Mouse (Mus musculus): ENCODE measurements around the gene Osbp2. TPM values are rescaled to one million over a fixed set of nuclear protein-coding genes. Genes with fewer than 3 reads are reported as not detected.

Osbp2 gene
- total RNA-seq, 2 experiments from 2014 or later, result 9.8 to 11.4 TPM

GRCm38 (mm10) chr11:3876419-3876818 is 12.7 kb upstream of the Osbp2 start:
- intact Hi-C loops (cut with DNase I), result loop anchor here (10.0 kb wide), 1 partner anchor 402 kb away; no protein-coding TSS in a partner anchor

DNA sequence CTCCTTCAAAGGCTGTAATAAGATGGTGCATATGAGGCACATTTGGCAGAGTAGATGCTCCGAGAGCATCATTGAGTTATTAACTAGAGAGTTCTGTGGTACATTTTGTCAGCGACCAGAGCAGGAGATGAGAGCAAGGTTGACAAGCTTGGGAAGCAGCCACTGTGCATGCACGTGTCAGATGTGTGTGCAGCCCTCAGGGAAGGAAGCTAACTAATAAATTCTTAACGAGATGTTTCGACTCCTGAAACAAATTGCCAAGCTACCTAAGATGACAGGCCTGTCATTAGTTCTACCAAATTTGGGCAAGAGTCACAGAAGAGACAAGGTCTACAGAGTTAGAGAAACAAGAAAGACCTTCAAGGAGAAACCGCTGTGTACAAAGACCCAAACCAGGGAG is 640 bp upstream of the Osbp2 start:
- intact Hi-C loops (cut with DNase I), result loop anchor here (5.0 kb wide), 1 partner anchor 57 kb away; no protein-coding TSS in a partner anchor
- DNase-seq (ENCODE audit: low spot score), result no peak

More at GRCm38 (mm10) chr11:3876419-3876818, 12.7 kb upstream of the Osbp2 start:
- DNase-seq (ENCODE audit: low spot score), result no peak

DNA sequence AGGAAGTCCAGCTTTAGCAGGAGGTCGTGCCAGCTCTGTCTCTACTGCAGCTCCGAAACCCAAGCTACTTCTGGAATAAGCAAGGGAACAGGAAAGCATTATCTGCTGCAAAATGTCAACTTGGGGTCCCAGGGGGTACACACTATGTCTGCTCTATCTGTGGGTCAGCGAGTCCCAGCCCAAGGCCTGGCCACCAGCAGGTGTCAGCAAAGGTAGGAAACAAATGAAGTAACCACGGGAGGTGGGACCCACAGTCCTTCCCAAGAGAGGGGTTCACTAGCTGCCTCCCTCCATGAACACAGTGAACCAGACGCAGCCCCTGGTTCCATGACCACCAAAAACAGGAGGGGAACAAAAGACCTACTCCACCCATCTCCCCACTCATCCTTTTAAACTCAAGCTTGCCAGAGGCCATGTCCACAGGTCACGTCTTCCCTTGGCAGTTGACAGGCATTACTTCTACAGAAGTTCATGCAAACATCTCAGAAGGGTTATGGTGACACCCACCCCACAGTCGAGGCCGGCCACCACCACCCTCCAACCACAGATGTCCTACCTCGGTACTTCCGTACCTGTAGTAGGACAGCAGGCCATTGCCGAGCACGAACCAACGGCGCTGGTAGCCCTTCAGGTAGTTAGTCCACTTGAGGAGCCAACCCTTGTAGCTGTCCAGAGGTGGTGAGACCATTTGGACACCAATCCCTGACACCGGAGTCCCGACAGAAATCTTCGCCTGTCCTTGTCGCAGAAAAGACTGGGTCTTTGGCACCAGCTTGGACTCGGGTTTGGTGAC is 846 bp downstream of the Osbp2 start:
- intact Hi-C loops (cut with DNase I), result loop anchor here (5.0 kb wide), 1 partner anchor 56 kb away; no protein-coding TSS in a partner anchor
- DNase-seq (ENCODE audit: low spot score), result no peak

- intact Hi-C loops (cut with DNase I), result loop anchor here (5.0 kb wide), 1 partner anchor 53 kb away; no protein-coding TSS in a partner anchor
Observed at GRCm38 (mm10) chr11:3860361-3860760, 3.3 kb downstream of the Osbp2 start.

GRCm38 (mm10) chr11:3859778-3860177 is 3.9 kb downstream of the Osbp2 start:
- intact Hi-C loops (cut with DNase I), result loop anchor here (5.0 kb wide), 1 partner anchor 52 kb away; no protein-coding TSS in a partner anchor
- no peak for DNase-seq (ENCODE audit: low spot score)

More at GRCm38 (mm10) chr11:3860361-3860760, 3.3 kb downstream of the Osbp2 start:
- DNase-seq (ENCODE audit: low spot score), result no peak

DNA sequence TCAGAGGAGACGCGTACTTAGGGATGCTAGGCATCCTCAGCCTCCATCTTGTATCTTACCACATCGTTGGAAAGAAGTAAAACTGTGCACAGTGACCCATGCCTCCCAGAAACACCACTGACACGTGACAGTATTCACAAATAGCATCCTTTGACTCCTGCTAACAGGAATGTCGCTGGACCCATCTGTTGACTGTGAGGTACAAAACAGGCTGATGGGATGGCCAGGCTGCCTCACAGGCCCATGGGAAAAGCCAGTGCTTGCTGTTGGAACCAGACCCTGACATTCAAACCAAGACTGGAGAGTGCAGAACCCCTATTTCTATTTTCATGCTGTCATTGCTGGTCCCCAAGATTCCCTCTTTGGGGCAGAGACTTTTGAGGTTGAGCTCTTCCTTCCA is 5.8 kb downstream of the Osbp2 start:
- intact Hi-C loops (cut with DNase I), result no loop called here
- no peak for DNase-seq (ENCODE audit: low spot score)

DNA sequence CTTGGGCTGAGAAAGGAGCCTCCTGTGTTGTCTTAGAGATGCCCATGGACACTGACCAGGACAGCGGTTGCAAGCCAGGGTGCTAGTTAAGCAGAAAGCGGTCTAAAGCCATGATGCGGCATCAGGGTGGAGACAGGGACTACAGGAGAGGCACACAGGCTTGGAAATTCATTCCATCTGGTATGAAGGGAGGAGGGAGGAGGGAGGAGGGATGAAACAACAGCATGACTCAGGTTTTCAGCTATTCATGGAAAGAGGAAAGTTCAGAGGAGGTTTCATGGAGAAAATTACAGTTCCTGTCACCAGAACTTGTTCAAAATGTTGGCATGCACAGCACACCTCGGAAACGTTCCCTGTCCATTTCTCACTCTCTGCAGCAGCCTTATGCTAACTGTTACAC is 7.9 kb downstream of the Osbp2 start:
- no peak for DNase-seq (ENCODE audit: low spot score)
- intact Hi-C loops (cut with DNase I), result no loop called here

- intact Hi-C loops (cut with DNase I), result no loop called here
- DNase-seq (ENCODE audit: low spot score), result no peak
Observed at GRCm38 (mm10) chr11:3854156-3854555, 9.5 kb downstream of the Osbp2 start.

GRCm38 (mm10) chr11:3853481-3854034 is 10.1 kb downstream of the Osbp2 start:
- DNase-seq (ENCODE audit: low spot score), result no peak
- intact Hi-C loops (cut with DNase I), result no loop called here

- no peak for DNase-seq (ENCODE audit: low spot score)
- intact Hi-C loops (cut with DNase I), result no loop called here
Observed at GRCm38 (mm10) chr11:3853031-3853430, 10.7 kb downstream of the Osbp2 start.

GRCm38 (mm10) chr11:3851872-3852271 is 11.8 kb downstream of the Osbp2 start:
- DNase-seq (ENCODE audit: low spot score), result no peak
- intact Hi-C loops (cut with DNase I), result no loop called here

DNA sequence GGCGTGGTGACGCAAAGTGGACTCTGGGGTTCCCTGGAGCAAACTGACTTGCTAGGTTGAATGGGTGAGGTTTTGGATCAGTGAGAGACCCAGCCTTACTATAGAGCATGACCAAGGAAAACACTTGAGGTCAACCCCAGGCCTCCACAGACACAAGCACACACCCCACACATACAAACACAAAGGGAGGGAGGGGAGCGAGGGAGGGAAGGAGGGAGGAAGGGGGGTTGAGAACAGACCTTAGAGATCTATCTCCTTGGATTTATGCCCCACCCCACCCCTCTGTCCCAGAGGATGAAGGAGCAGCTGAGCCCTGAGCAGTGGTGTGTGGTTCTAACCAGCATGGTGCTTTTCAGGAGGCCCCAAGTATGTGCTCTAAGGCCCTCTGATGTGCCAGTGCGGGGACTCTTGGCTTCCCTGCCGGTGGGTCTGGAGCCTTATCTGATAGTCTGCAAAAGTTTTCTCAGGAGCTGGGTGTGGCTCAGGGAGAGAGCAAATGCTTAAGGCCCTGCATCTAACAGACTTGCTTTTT is 12.9 kb downstream of the Osbp2 start:
- DNase-seq (ENCODE audit: low spot score), result no peak
- intact Hi-C loops (cut with DNase I), result no loop called here

DNA sequence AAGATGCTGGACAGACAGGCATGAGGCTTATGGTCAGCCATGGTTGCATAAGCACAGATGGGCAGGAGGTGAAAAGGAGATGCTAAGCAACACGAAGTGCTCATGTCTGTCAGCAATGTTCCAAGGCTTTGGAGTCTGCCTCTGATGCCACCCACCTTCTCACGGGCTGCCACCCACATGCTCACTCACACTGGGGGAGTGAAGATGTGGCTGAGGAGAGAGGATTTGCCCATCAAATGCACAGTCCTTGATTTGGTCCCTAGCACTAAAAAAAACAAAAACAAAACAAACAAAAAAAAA is 13.4 kb downstream of the Osbp2 start:
- DNase-seq (ENCODE audit: low spot score), result no peak
- intact Hi-C loops (cut with DNase I), result no loop called here

GRCm38 (mm10) chr11:3849469-3850314 is 14.0 kb downstream of the Osbp2 start:
- intact Hi-C loops (cut with DNase I), result no loop called here
- DNase-seq (ENCODE audit: low spot score), result no peak

- no peak for DNase-seq (ENCODE audit: low spot score)
- intact Hi-C loops (cut with DNase I), result no loop called here
Observed at GRCm38 (mm10) chr11:3846351-3846750, 17.4 kb downstream of the Osbp2 start.

GRCm38 (mm10) chr11:3843943-3844734 is 19.6 kb downstream of the Osbp2 start:
- intact Hi-C loops (cut with DNase I), result no loop called here
- no peak for DNase-seq (ENCODE audit: low spot score)

GRCm38 (mm10) chr11:3835271-3835670 is 28.4 kb downstream of the Osbp2 start:
- intact Hi-C loops (cut with DNase I), result no loop called here
- DNase-seq (ENCODE audit: low spot score), result no peak

DNA sequence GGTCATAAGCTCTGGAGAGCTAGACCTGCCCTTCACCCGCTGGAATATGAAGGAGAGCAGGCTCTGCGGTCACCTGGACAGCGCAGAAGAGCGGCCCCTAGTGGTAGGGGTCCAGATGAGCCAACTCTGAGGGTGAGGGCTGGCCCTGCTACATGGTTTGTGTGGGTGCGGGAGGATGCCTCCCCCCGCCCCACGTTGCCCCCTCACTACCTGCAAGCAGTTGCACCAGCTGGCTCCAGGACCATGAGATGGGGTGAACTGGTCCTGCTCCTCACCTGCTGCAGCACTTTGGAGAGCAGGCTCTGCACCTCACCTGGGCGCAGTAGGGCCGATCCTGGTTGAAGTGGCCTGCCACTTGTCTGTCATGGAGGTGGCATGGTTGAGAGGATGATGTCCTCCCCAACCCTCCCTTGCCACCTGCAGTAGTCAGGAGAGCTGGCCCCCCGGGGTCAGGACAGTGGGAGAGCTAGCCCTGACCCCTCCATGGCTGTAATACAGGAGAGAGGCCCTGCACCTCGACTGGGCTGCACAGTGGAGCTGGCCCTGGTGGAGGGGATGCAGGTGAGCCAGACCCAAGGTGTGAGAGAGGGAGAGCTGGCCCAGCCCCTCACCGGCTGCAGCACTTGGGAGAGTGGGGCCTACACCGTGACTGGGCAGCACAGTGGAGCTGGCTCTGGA is 29.1 kb downstream of the Osbp2 start:
- intact Hi-C loops (cut with DNase I), result no loop called here
- DNase-seq (ENCODE audit: low spot score), result no peak

Measured in heart, postnatal 25 days (tissue).